Mouse (Mus musculus) gastrocnemius, postnatal 10 days (tissue): ENCODE results near the gene Ube2d3. TPM values are rescaled to one million over a fixed set of nuclear protein-coding genes. Genes with fewer than 3 reads are reported as not detected.
"Not testable (repeated sequence)": the region's sequence is repeated elsewhere in the genome, so short reads cannot be mapped to it uniquely, and the experiment has no call there.

Experiments
- DNase-seq: peaks from one replicate; pipeline ENCODE4 v3.0.0; 2021; ENCODE audit warnings: mixed read lengths
- total RNA-seq, 2 experiments: library from RNA; stranded (reverse); gene quantifications; 2 replicates each; pipeline ENCODE4 v1.2.3; 2021

Ube2d3 gene
- total RNA-seq, 2 experiments from 2014 or later = 340 to 341 TPM

- no peak for DNase-seq
Measured at GRCm38 (mm10) chr3:135436901-135437616, 890 bp upstream of the Ube2d3 start.

GRCm38 (mm10) chr3:135438531-135438912 is 573 bp downstream of the Ube2d3 start:
- DNase-seq = peak; percentile 97

- DNase-seq = peak; percentile 81
Measured at GRCm38 (mm10) chr3:135438913-135439531, 1.1 kb downstream of the Ube2d3 start.

- DNase-seq = no peak
Measured at GRCm38 (mm10) chr3:135439651-135440050, 1.7 kb downstream of the Ube2d3 start.

- DNase-seq = peak; percentile 17
Measured at GRCm38 (mm10) chr3:135440221-135440620, 2.3 kb downstream of the Ube2d3 start.

GRCm38 (mm10) chr3:135440621-135441020 is 2.7 kb downstream of the Ube2d3 start:
- DNase-seq = no peak

- no peak for DNase-seq
Measured at GRCm38 (mm10) chr3:135444930-135445329, 7.0 kb downstream of the Ube2d3 start.

- DNase-seq = no peak
Measured at GRCm38 (mm10) chr3:135458981-135459380, 21.0 kb downstream of the Ube2d3 start.

- DNase-seq = no peak
Measured at GRCm38 (mm10) chr3:135468402-135468801, 30.5 kb downstream of the Ube2d3 start.

- DNase-seq = no peak
Measured at GRCm38 (mm10) chr3:135469146-135469545, 31.2 kb downstream of the Ube2d3 start.

- peak; percentile 59 for DNase-seq
Measured at GRCm38 (mm10) chr3:135469974-135470373, 32.0 kb downstream of the Ube2d3 start.

GRCm38 (mm10) chr3:135470823-135471222 is 32.9 kb downstream of the Ube2d3 start:
- no peak for DNase-seq

GRCm38 (mm10) chr3:135475025-135475424 is 37.1 kb downstream of the Ube2d3 start:
- no peak for DNase-seq

GRCm38 (mm10) chr3:135476286-135476685 is 38.3 kb downstream of the Ube2d3 start:
- no peak for DNase-seq

- no peak for DNase-seq
Measured at GRCm38 (mm10) chr3:135476977-135477376, 39.0 kb downstream of the Ube2d3 start.

- not testable (repeated sequence) for DNase-seq
Measured at GRCm38 (mm10) chr3:135479090-135479489, 41.1 kb downstream of the Ube2d3 start.

GRCm38 (mm10) chr3:135480767-135481166 is 42.8 kb downstream of the Ube2d3 start:
- no peak for DNase-seq

- no peak for DNase-seq
Measured at GRCm38 (mm10) chr3:135481608-135482007, 43.7 kb downstream of the Ube2d3 start.

GRCm38 (mm10) chr3:135484650-135485049 is 46.7 kb downstream of the Ube2d3 start:
- not testable (repeated sequence) for DNase-seq

- DNase-seq = peak; percentile 75
Measured at GRCm38 (mm10) chr3:135485128-135485899, 47.4 kb downstream of the Ube2d3 start, which contains the start of gene Manba. TSS of gene Manba (plus strand) at chr3:135485611.

GRCm38 (mm10) chr3:135485900-135486241 is 47.9 kb downstream of the Ube2d3 start:
- DNase-seq = no peak

GRCm38 (mm10) chr3:135486351-135486750 is 48.4 kb downstream of the Ube2d3 start:
- no peak for DNase-seq

GRCm38 (mm10) chr3:135487803-135488202 is 49.9 kb downstream of the Ube2d3 start:
- DNase-seq = no peak
